Mouse (Mus musculus) heart, adult 8-10 months (tissue): ENCODE results near the gene Cars. TPM values are rescaled to one million over a fixed set of nuclear protein-coding genes. Genes with fewer than 3 reads are reported as not detected.
"Not testable (repeated sequence)": the region's sequence is repeated elsewhere in the genome, so short reads cannot be mapped to it uniquely, and the experiment has no call there.

Experiments
- DNase-seq: peaks from one replicate; pipeline ENCODE4 v3.0.0; 2022; ENCODE audit warnings: low spot score
- total RNA-seq, 4 experiments: library from RNA; stranded (reverse); gene quantifications; 2 replicates each; pipeline ENCODE4 v1.2.4; 2022

Cars gene
- total RNA-seq = 10 to 100 TPM; 18.4 to 25.1 (median 22.4) TPM

- peak; percentile 96 for DNase-seq
Measured at GRCm38 (mm10) chr7:143599428-143600230, at the start of gene Cars. TSS of gene Cars (minus strand) at chr7:143600090.

GRCm38 (mm10) chr7:143649034-143649768 is 49.3 kb upstream of the Cars start, which contains the start of gene Tnfrsf22:
TSS of gene Tnfrsf22 (minus strand) at chr7:143649661.
- peak; percentile 81 for DNase-seq

- DNase-seq = not testable (repeated sequence)
Measured at GRCm38 (mm10) chr7:143643949-143644348, 44.1 kb upstream of the Cars start.

- no peak for DNase-seq
Measured at GRCm38 (mm10) chr7:143636674-143637073, 36.8 kb upstream of the Cars start.

GRCm38 (mm10) chr7:143631503-143631902 is 31.6 kb upstream of the Cars start:
- DNase-seq = no peak

- DNase-seq = no peak
Measured at GRCm38 (mm10) chr7:143629501-143629900, 29.6 kb upstream of the Cars start.

GRCm38 (mm10) chr7:143628540-143628939 is 28.6 kb upstream of the Cars start, which contains the start of gene Tnfrsf26:
TSS of gene Tnfrsf26 (minus strand) at chr7:143628722.
- no peak for DNase-seq

GRCm38 (mm10) chr7:143627555-143628286 is 27.8 kb upstream of the Cars start:
- no peak for DNase-seq

- no peak for DNase-seq
Measured at GRCm38 (mm10) chr7:143626178-143626577, 26.3 kb upstream of the Cars start.

GRCm38 (mm10) chr7:143625151-143625550 is 25.3 kb upstream of the Cars start:
- no peak for DNase-seq

GRCm38 (mm10) chr7:143624561-143624960 is 24.7 kb upstream of the Cars start:
- no peak for DNase-seq

GRCm38 (mm10) chr7:143620951-143621350 is 21.1 kb upstream of the Cars start:
- no peak for DNase-seq

GRCm38 (mm10) chr7:143614404-143615135 is 14.7 kb upstream of the Cars start:
- DNase-seq = peak; percentile 61

- no peak for DNase-seq
Measured at GRCm38 (mm10) chr7:143612215-143612614, 12.3 kb upstream of the Cars start.

- DNase-seq = no peak
Measured at GRCm38 (mm10) chr7:143605321-143605720, 5.4 kb upstream of the Cars start.

GRCm38 (mm10) chr7:143604889-143605288 is 5.0 kb upstream of the Cars start:
- DNase-seq = no peak

GRCm38 (mm10) chr7:143601705-143602104 is 1.8 kb upstream of the Cars start:
- no peak for DNase-seq

- DNase-seq = no peak
Measured at GRCm38 (mm10) chr7:143600231-143600740, 396 bp upstream of the Cars start.

- DNase-seq = no peak
Measured at GRCm38 (mm10) chr7:143594865-143595264, 5.0 kb downstream of the Cars start.

- DNase-seq = no peak
Measured at GRCm38 (mm10) chr7:143592255-143592654, 7.6 kb downstream of the Cars start.

- DNase-seq = peak; percentile 69
Measured at GRCm38 (mm10) chr7:143588006-143588405, 11.9 kb downstream of the Cars start.
